Mouse (Mus musculus) T-helper 2 cell (primary cell): ENCODE data around the gene Dhps.
"Not testable (repeated sequence)": the region's sequence is repeated elsewhere in the genome, so short reads cannot be mapped to it uniquely, and the experiment has no call there.

ENCODE experiments used
- in situ Hi-C: fragments of 300-600 bp; cut with MboI, MseI; formaldehyde crosslinking; loops from one replicate; pipeline ENCODE4 v1.15.1; 2025; ENCODE audit warnings: high pct_unique_total_duplicates

The Dhps gene

GRCm38 (mm10) chr8:85095051-85095450 is 23.5 kb downstream of the Dhps start:
- in situ Hi-C loops: loop anchor here (25.0 kb wide), 1 partner anchor 1792 kb away; the partner anchor contains the start of gene N4bp1

- in situ Hi-C loops: loop anchor here (25.0 kb wide), 1 partner anchor 1792 kb away; the partner anchor contains the start of gene N4bp1
Measured at GRCm38 (mm10) chr8:85095566-85095965, 24.0 kb downstream of the Dhps start.

DNA sequence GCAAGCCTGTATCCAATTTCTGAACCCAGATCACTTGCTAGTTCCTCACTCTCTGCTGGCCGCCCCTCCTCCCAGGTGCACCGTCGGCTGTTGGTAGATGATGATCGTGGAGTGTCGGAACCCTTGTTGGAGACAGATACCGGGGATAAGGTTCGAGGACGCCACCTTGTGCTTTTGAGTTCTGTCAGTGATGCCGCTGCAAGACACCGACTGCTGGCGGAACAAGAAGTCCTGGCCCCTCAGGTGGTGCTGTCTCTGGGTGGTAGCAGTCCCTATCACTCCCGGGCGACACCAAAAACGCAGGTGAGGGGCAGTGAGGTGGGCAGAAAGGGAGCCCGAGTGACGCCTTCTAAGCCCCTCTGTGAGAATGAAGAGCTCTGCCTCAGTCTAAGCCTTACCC is 24.6 kb downstream of the Dhps start:
- in situ Hi-C loops: loop anchor here (25.0 kb wide), 1 partner anchor 1791 kb away; the partner anchor contains the start of gene N4bp1

DNA sequence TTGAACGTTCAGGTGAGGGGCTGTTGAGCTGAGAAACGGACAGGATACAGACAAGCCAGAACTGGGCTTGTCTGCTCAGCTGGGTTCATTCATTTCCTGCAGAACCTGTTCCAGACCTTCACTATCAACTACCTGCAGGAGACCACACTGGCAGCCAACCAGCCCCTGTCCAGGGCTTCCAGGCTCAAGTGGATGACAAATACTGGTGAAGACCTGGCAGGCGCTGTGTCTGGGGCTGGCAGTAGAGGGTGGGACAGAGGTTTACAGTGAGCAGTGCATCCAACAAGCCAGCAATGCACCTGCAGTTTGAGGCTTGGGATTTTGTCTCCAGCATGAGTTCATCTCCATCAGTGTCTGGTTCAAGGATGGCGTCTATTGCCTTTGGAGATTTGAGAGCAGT is 25.3 kb downstream of the Dhps start:
- in situ Hi-C loops: loop anchor here (25.0 kb wide), 1 partner anchor 1790 kb away; the partner anchor contains the start of gene N4bp1

DNA sequence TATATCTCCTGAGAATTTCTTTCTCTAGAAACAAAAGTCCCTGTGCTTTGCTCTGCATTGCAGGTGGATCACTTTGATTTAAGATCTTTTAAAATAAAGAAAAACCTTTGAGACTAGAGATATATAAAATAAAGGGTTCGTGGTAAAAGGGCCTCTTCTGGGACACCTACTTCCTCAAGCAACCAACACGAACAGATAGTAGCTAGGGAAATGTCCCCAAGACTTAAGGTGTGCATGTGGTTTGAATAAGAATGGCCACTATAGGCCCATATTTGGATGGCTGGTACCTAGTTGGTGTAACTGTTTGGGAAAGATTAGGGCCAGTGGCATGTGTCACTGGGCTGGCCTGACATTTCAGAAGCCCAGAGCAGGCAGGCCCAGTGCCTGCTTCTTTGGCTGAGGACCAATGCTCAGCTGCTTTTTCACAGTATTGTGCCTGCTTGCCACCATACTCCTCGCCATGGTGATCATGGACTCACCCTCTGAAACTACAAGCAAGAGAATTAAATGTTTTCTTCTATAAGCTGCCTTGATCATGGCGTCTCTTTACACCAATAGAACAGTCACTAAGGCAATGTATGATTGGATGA is 28.6 kb downstream of the Dhps start:
- in situ Hi-C loops: no loop called here

DNA sequence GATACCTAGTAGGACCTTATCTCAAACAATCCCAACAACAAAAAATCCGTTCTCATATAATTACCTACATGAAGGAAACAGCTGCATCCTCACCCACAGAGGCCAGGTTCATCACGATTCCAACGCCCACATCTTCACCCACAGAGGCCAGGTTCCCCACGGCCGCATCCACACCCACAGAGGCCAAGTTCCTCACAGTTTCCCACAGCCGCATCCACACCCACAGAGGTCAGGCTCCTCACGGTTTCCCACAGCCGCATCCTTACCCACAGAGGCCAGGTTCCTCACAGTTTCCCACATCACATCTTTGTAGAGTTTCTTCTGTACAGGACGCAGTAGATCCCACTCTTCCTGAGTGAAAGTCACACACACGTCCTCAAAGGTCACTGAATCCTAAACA is 41.7 kb downstream of the Dhps start:
- in situ Hi-C loops: loop anchor here (5.0 kb wide), 1 partner anchor 54 kb away; no protein-coding TSS in a partner anchor

- in situ Hi-C loops: no loop called here
Measured at GRCm38 (mm10) chr8:85115501-85115900, 43.9 kb downstream of the Dhps start.

DNA sequence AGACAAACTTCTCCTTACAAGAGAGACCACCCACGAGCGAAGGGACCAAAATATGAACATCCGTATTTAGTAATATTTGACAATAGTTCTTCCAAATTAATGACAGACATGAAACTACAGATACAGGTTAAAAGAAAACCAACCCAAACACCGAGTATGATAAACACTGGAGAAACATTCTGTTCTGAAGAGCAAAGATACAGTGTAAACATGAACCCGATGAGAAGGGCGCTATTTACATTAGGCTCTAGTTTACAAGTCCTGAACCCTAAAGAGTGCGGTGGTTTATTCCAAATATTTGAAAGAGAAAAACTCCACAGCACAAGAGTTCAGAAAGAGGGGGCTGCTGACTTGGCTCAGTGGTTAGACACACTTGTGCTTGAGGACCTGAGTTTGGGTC is 45.4 kb downstream of the Dhps start:
- in situ Hi-C loops: no loop called here

DNA sequence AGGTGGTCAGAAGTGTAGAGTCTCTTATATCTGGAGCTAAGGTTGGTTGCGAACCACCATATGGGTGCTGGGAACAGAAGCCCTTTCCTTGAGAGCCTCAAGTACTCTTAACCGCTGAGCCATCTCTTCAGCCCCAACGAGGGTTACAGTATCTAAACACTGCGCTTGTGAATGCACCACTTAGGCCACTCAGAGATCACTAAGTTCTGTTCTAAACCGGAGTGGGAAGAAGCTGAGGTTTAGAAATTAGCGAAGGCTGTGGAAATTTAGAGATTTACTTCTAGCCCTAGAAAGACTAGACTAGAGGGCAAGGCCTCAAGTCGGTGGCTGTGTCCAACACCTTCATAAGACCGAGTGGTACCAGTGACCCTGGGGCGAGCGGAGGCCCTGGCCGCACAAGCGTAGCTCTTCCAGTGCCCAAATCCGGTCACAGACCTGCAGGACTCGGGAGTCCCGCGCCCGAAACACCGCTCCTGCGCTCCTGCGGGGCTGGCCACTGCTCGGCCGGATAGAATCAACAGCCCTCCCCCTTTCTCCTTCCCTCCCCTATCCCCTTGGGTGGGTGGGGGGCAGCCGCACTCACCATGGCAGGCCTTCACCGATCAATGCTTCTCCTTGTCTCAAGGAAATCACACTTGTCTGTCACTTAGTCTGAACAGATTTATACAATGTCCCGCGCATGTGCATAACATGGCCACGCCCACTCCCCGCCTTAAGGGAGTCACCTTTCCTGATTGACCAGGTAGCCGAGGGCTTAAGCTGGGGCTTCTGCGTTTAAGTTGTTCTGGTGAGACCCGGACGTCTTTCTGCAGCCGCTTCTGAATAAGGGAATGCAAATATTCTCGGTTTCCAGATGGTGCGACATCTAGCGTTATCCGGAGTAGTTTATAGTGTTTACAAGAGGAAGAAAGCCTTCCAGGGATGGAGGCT is 47.8 kb downstream of the Dhps start:
- in situ Hi-C loops: no loop called here

DNA sequence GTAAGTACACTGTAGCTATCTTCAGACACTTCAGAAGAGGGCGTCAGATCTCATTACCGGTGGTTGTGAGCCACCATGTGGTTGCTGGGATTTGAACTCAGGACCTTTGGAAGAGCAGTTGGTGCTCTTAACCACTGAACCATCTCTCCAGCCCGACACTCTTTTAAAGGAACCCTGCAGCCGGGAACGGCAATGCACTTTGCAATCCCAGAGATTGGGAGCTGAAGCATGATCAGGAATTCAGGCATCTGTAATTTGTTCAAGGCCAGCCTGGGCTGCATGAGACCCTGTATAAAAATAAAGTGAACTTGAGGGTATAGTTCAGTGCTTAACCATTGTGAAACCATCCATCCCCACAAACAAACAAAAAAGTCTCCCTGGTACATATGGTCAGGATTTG is 48.7 kb downstream of the Dhps start:
- in situ Hi-C loops: not testable (repeated sequence)

DNA sequence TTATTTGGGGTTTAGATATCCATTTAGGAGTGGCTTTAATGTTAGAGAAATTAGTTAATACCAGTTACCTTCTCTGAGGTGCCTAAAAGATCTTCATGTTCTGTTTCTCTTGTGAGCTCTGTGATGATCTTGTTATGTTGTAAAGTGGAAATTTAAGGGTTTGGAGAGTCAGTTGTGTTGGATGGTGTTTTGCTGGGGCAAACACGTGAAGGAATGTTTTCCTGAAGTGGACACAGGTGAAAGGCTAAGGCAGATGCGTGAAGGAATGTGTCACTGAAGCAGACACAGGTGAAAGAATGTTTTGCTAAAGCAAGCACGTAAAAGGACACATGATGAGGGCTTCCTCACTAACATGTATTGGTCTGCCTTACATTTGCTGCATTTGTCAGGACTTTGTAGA is 51.4 kb downstream of the Dhps start, which contains the start of gene Zfp791:
Gene Zfp791 (minus strand): TSS at position 101 of the 400 bp plus-strand sequence.
- in situ Hi-C loops: no loop called here

DNA sequence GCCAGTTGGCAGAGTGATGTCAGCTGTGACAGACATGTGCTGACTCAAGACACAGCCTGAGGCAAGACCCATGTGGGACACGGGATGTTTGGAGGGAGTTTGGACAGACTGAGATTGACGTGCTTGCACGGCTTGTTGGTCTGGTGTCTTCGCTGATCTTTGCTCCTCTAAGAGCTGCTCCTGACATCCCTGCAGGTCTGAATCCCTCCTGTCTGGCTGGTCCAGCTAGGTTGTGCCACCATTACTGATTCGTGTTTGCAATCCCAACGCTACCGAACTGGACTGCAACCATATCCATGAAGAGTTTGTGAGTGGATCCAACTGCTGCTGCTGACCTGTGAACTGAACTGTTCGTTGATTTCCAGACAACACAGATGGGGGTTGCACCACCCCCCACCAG is 52.1 kb downstream of the Dhps start:
- in situ Hi-C loops: no loop called here
